Mouse (Mus musculus) myocyte (in vitro differentiated cells): ENCODE measurements at regions not wholly inside any gene's neighbourhood (a gene's known extent, or its start where the extent isn't known, plus 50 kb on each side); places are given as distances from the start of the nearest gene placed in this dataset.

Source experiments
- H3K27me3 ChIP-seq: one replicate; pipeline ENCODE4 v1.6.1; 2011; ENCODE audit not compliant: control insufficient read depth, insufficient read depth, insufficient read length
- H3K36me3 ChIP-seq: one replicate; pipeline ENCODE4 v1.6.1; 2011; ENCODE audit not compliant: control insufficient read depth, insufficient read depth
- H3K4me2 ChIP-seq: one replicate; pipeline ENCODE4 v1.6.1; 2011; ENCODE audit warnings: low read depth, control low read depth
- H3K4me3 ChIP-seq: one replicate; pipeline ENCODE4 v1.5.1; 2011; ENCODE audit warnings: mild to moderate bottlenecking, control low read depth, moderate library complexity
- H3K79me2 ChIP-seq: one replicate; pipeline ENCODE4 v1.6.1; 2011; ENCODE audit not compliant: control insufficient read depth, insufficient read depth
- H3ac ChIP-seq: one replicate; pipeline ENCODE4 v1.6.1; 2011; ENCODE audit not compliant: control insufficient read depth, insufficient read length
- CEBPB ChIP-seq: IDR thresholded peaks from 2 replicates; pipeline ENCODE4 v1.6.1; 2011; ENCODE audit warnings: mild to moderate bottlenecking, moderate library complexity; ENCODE audit not compliant: poor library complexity, insufficient read depth, severe bottlenecking
- E2F4 ChIP-seq: IDR thresholded peaks from one replicate; pipeline ENCODE4 v1.6.1; 2011; ENCODE audit warnings: mild to moderate bottlenecking, control low read depth, moderate library complexity; ENCODE audit not compliant: insufficient read depth
- MYOD1 ChIP-seq, 3 experiments: IDR thresholded peaks; one replicate each; pipeline ENCODE4 v1.6.1; 2011; ENCODE audit warnings: control low read depth in 2 of 3, low read depth in 2 of 3, mild to moderate bottlenecking in 2 of 3, moderate library complexity in 1 of 3; ENCODE audit not compliant: insufficient read length in 2 of 3, control insufficient read depth in 1 of 3
- MYOG ChIP-seq, 3 experiments: IDR thresholded peaks; one replicate each; pipeline ENCODE4 v1.6.1; 2011; ENCODE audit warnings: control low read depth in 2 of 3, low read depth in 2 of 3, mild to moderate bottlenecking in 2 of 3; ENCODE audit not compliant: insufficient read length in 2 of 3, control insufficient read depth in 1 of 3, insufficient read depth in 1 of 3
- POLR2A ChIP-seq: IDR thresholded peaks from one replicate; pipeline ENCODE4 v1.6.1; 2011; ENCODE audit warnings: low read depth, mild to moderate bottlenecking, control low read depth, moderate library complexity; ENCODE audit not compliant: insufficient read length
- POLR2AphosphoS2 ChIP-seq: IDR thresholded peaks from one replicate; pipeline ENCODE4 v1.6.1; 2011; ENCODE audit warnings: low read depth, control low read depth; ENCODE audit not compliant: insufficient read length
- TCF12 ChIP-seq: IDR thresholded peaks from one replicate; pipeline ENCODE4 v1.6.1; 2011; ENCODE audit warnings: mild to moderate bottlenecking, control low read depth; ENCODE audit not compliant: poor library complexity, insufficient read depth, severe bottlenecking
- TCF3 ChIP-seq: IDR thresholded peaks from one replicate; pipeline ENCODE4 v1.6.1; 2011; ENCODE audit warnings: low read depth, control low read depth; ENCODE audit not compliant: insufficient read length
- USF1 ChIP-seq: IDR thresholded peaks from one replicate; pipeline ENCODE4 v1.6.1; 2011; ENCODE audit warnings: low read depth, mild to moderate bottlenecking, control low read depth, moderate library complexity

DNA sequence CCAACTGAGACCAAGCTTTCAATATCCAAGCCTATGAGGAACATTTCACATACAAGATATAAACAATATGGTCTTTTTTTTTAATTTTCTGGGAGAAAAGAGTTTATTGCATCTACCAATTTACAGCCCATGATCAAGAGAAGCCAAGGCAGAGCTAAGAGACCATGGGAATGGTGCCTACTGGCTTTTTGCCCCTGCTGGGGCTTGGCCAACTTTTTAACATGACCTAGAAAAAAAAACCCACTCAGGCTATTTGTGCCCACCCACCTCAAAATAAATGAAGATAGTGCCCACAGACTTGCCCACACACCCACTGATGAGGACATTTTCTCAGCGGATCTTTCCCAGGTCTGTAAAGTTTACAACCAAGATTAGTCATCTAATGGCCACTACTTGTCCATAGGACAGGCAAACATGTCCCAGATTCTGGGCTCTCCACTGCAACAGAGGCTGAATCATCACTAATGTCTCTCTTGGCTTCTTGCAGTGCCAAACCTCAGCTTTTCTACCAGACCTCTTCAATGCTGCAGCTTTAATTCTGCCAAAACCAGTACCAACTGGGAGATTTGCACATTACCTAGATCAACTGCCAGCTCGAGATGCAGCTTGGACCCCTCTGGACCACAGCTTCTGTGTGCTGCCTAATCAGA is 79.6 kb upstream of the Tmc3 start:
- no peaks in the 10 kb centered on the region for H3K27me3 ChIP-seq
- no peak overlapping the region for H3ac ChIP-seq
- no peak for TF ChIP-seq POLR2AphosphoS2
- TF ChIP-seq MYOG (IDR thresholded peaks at IDR 0.05; ENCODE audit: control insufficient read depth in 1 of 3, insufficient read depth in 1 of 3, insufficient read length in 2 of 3, low read depth in 2 of 3) = no peak
- H3K79me2 ChIP-seq = no peaks in the 10 kb centered on the region
- H3K36me3 ChIP-seq = no peaks in the 10 kb centered on the region
- no peak overlapping the region for H3K4me3 ChIP-seq
- H3K4me2 ChIP-seq = peak overlapping the region; percentile 56

DNA sequence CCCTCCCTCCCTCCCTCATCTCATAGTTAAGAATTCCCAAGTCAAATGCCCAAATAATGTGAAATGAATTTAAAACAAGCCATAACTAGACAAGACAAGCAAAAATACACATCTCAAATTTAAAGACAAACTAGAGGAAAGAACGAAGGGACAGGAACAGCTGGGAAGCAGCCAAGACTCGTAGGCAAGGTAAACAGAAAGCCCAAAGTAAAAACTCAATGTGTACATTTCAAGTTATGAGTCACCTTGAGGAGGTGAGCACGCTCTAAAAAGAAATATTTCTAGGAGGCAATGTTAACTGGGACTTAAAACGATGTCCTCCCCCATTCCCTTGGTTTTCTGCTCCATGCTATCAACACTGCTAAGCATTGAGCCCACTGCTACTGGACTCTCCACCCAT is 68.4 kb upstream of the Tmc3 start:
- H3K4me2 ChIP-seq = no peak overlapping the region
- no peak overlapping the region for H3ac ChIP-seq
- H3K4me3 ChIP-seq = no peak overlapping the region
- no peaks in the 10 kb centered on the region for H3K36me3 ChIP-seq
- no peaks in the 10 kb centered on the region for H3K79me2 ChIP-seq
- no peaks in the 10 kb centered on the region for H3K27me3 ChIP-seq
- TF ChIP-seq CEBPB (no peak), TCF12 (no peak), USF1 (no peak), E2F4 (no peak), POLR2A (no peak), MYOG (IDR thresholded peaks at IDR 0.05; ENCODE audit: control insufficient read depth in 1 of 3, insufficient read depth in 1 of 3, insufficient read length in 2 of 3, low read depth in 2 of 3) (no peak), MYOD1 (IDR thresholded peaks at IDR 0.05; ENCODE audit: control insufficient read depth in 1 of 3, insufficient read length in 2 of 3, low read depth in 2 of 3) (no peak), TCF3 (no peak), POLR2AphosphoS2 (no peak)

- H3ac ChIP-seq = no peak overlapping the region
- no peaks in the 10 kb centered on the region for H3K79me2 ChIP-seq
- no peaks in the 10 kb centered on the region for H3K27me3 ChIP-seq
Observed at GRCm38 (mm10) chr7:83521511-83521910, 63.2 kb upstream of the Tmc3 start.

More at GRCm38 (mm10) chr7:83521511-83521910, 63.2 kb upstream of the Tmc3 start:
- H3K4me3 ChIP-seq = no peak overlapping the region
- no peak for TF ChIP-seq E2F4
- H3K4me2 ChIP-seq = no peak overlapping the region
- no peaks in the 10 kb centered on the region for H3K36me3 ChIP-seq
